Mouse (Mus musculus) G1E (cell line): Measurements from ENCODE around the gene Ptprc. TPM values are rescaled to one million over a fixed set of nuclear protein-coding genes. Genes with fewer than 3 reads are reported as not detected.

Experiments used
- ATAC-seq: 2 replicates; pipeline ENCODE4 v1.8.0; 2016; ENCODE audit warnings: mild to moderate bottlenecking; ENCODE audit not compliant: insufficient number of reproducible peaks, poor library complexity, low FRiP score, severe bottlenecking; ENCODE audit errors: extremely low read depth
- DNase-seq: peaks from one replicate; pipeline ENCODE4 v3.0.0; 2012; ENCODE audit warnings: low spot score
- H3K27me3 ChIP-seq: 2 replicates; pipeline ENCODE4 v1.6.1; 2012; ENCODE audit warnings: mild to moderate bottlenecking, low read length, inconsistent platforms; ENCODE audit not compliant: insufficient read depth
- H3K36me3 ChIP-seq: replicated peaks from 2 replicates; pipeline ENCODE3; 2012; ENCODE audit warnings: mild to moderate bottlenecking, inconsistent platforms
- H3K4me1 ChIP-seq: 2 replicates; pipeline ENCODE4 v1.6.1; 2012; ENCODE audit warnings: low read depth, low read length, inconsistent platforms, mixed read lengths; ENCODE audit not compliant: insufficient read depth
- H3K4me3 ChIP-seq: 2 replicates; pipeline ENCODE4 v1.5.1; 2012; ENCODE audit warnings: low read depth, mild to moderate bottlenecking, inconsistent platforms, low read length, moderate library complexity, mixed read lengths
- H3K9me3 ChIP-seq: replicated peaks from 2 replicates; pipeline ENCODE4 v1.6.1; 2012; ENCODE audit warnings: inconsistent platforms
- CTCF ChIP-seq: IDR thresholded peaks from 2 replicates; pipeline ENCODE4 v1.5.1; 2012; ENCODE audit warnings: low read depth, low read length, inconsistent platforms, mixed read lengths
- GATA1 ChIP-seq: IDR thresholded peaks from 2 replicates; pipeline ENCODE4 v1.6.1; 2012; ENCODE audit warnings: borderline replicate concordance, low read length, inconsistent platforms, mixed read lengths
- GATA2 ChIP-seq: IDR thresholded peaks from 2 replicates; pipeline ENCODE4 v1.6.1; 2012; ENCODE audit warnings: low read depth, low read length, inconsistent platforms, borderline replicate concordance
- POLR2AphosphoS5 ChIP-seq: IDR thresholded peaks from 2 replicates; pipeline ENCODE4 v1.6.1; 2012; ENCODE audit warnings: low read depth, low read length, inconsistent platforms; ENCODE audit not compliant: insufficient replicate concordance
- TAL1 ChIP-seq: conservative IDR thresholded peaks from 2 replicates; pipeline ENCODE4 v1.6.1; 2012; ENCODE audit warnings: low read depth, low read length, inconsistent platforms, mixed read lengths
- polyA plus RNA-seq: library from polyadenylated mRNA; stranded (reverse); fragments of >175 nt; gene quantifications from 2 replicates; pipeline ENCODE4 v1.2.3, GENCODE M21; 2012
- total RNA-seq, 2 experiments: library from RNA; stranded (forward) in 1 of 2; stranded (reverse) in 1 of 2; fragments of 200-1000 nt in 1 of 2; fragments of >200 nt in 1 of 2; fragmentation: Nextera tagmentation in 1 of 2; gene quantifications; 2 replicates each; pipeline ENCODE4 v1.2.3; 2014 to 2017

Gene Ptprc
- total and polyA plus RNA-seq, 3 experiments: 0.98 TPM; not detected in 2

- no peaks in the 10 kb centered on the region for H3K4me1 ChIP-seq
- no peaks in the 10 kb centered on the region for H3K27me3 ChIP-seq
- DNase-seq (no peak), ATAC-seq (no peak)
- no peak overlapping the region for H3K4me3 ChIP-seq
- peaks cover 14% of the 10 kb centered on the region for H3K9me3 ChIP-seq
- no peak for TF ChIP-seq TAL1
- H3K36me3 ChIP-seq: no peaks in the 10 kb centered on the region
These were observed 3.4 kb downstream of the Ptprc start for GRCm38 (mm10) chr1:138172096-138172495.

GRCm38 (mm10) chr1:138166233-138166771 lies 9.2 kb downstream of the Ptprc start:
- DNase-seq (no peak), ATAC-seq (no peak)
- no peaks in the 10 kb centered on the region for H3K36me3 ChIP-seq
- no peaks in the 10 kb centered on the region for H3K27me3 ChIP-seq
- no peak for TF ChIP-seq GATA2
- TF ChIP-seq CTCF: no peak
- TF ChIP-seq GATA1: no peak
- no peak for TF ChIP-seq POLR2AphosphoS5
- TF ChIP-seq TAL1: no peak
- H3K4me1 ChIP-seq: no peaks in the 10 kb centered on the region
- H3K9me3 ChIP-seq: peaks cover 4% of the 10 kb centered on the region
- H3K4me3 ChIP-seq: no peak overlapping the region

GRCm38 (mm10) chr1:138162638-138163037 lies 12.9 kb downstream of the Ptprc start:
- no peaks in the 10 kb centered on the region for H3K36me3 ChIP-seq
- no peak for ATAC-seq
- H3K9me3 ChIP-seq: peaks cover 10% of the 10 kb centered on the region
- no peak overlapping the region for H3K4me3 ChIP-seq
- DNase-seq: no peak
- TF ChIP-seq GATA1 (no peak), CTCF (no peak), GATA2 (no peak), TAL1 (no peak), POLR2AphosphoS5 (no peak)
- no peaks in the 10 kb centered on the region for H3K27me3 ChIP-seq
- no peaks in the 10 kb centered on the region for H3K4me1 ChIP-seq

GRCm38 (mm10) chr1:138158921-138159320 lies 16.6 kb downstream of the Ptprc start:
- DNase-seq (no peak), ATAC-seq (no peak)
- TF ChIP-seq GATA2 (no peak), POLR2AphosphoS5 (no peak), TAL1 (no peak), CTCF (no peak), GATA1 (no peak)
- Histone ChIP-seq H3K4me1 (no peaks in the 10 kb centered on the region), H3K9me3 (peaks cover 14% of the 10 kb centered on the region), H3K4me3 (no peak overlapping the region), H3K27me3 (no peaks in the 10 kb centered on the region), H3K36me3 (no peaks in the 10 kb centered on the region)

GRCm38 (mm10) chr1:138158236-138158635 lies 17.3 kb downstream of the Ptprc start:
- no peak for ATAC-seq
- no peaks in the 10 kb centered on the region for H3K4me1 ChIP-seq
- H3K36me3 ChIP-seq: no peaks in the 10 kb centered on the region
- no peak overlapping the region for H3K4me3 ChIP-seq
- H3K27me3 ChIP-seq: no peaks in the 10 kb centered on the region
- DNase-seq: no peak
- H3K9me3 ChIP-seq: peaks cover 14% of the 10 kb centered on the region
- no peak for TF ChIP-seq POLR2AphosphoS5
- no peak for TF ChIP-seq CTCF

- no peak for ATAC-seq
- no peak overlapping the region for H3K4me3 ChIP-seq
- H3K9me3 ChIP-seq: peaks cover 14% of the 10 kb centered on the region
- TF ChIP-seq GATA2 (no peak), POLR2AphosphoS5 (no peak), TAL1 (no peak), CTCF (no peak), GATA1 (no peak)
- no peaks in the 10 kb centered on the region for H3K36me3 ChIP-seq
- H3K27me3 ChIP-seq: no peaks in the 10 kb centered on the region
- no peaks in the 10 kb centered on the region for H3K4me1 ChIP-seq
- no peak for DNase-seq
These were observed 17.8 kb downstream of the Ptprc start for GRCm38 (mm10) chr1:138157709-138158108.

- Histone ChIP-seq H3K9me3 (peaks cover 12% of the 10 kb centered on the region), H3K4me3 (no peak overlapping the region), H3K27me3 (no peaks in the 10 kb centered on the region), H3K36me3 (no peaks in the 10 kb centered on the region), H3K4me1 (no peaks in the 10 kb centered on the region)
- TF ChIP-seq TAL1: no peak
- TF ChIP-seq GATA1: no peak
- TF ChIP-seq POLR2AphosphoS5: no peak
- no peak for TF ChIP-seq CTCF
- TF ChIP-seq GATA2: no peak
- DNase-seq (no peak), ATAC-seq (no peak)
These were observed 18.5 kb downstream of the Ptprc start for GRCm38 (mm10) chr1:138157008-138157407.
